Mouse (Mus musculus) lung, postnatal 4 days (tissue): Measurements from ENCODE around the gene Rabgap1l.

Experiments
- DNase-seq, 2 experiments: peaks; one replicate each; pipeline ENCODE4 v3.0.0; 2021

Gene Rabgap1l

DNA sequence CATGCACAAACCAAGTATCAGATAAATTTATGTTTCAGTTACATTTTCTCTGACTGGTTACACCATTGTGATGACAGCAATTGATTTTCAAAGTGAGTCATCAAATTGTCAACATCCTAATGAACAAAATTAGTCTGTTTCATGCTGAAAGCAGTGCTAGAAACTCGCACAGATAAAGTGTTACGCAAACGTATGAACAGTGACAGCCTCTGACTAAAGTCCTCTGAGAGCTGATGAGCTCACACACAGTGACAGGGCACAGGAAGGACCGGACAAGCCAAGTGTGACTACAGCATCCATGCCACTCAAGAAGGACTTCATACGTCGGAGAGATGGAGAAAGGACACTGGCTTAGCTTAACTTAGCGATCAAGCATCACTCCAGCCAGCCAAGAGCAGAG, 419.7 kb downstream of the Rabgap1l start:
- DNase-seq = no peak

- no peak for DNase-seq
Measured at GRCm38 (mm10) chr1:160371696-160372095, 421.3 kb downstream of the Rabgap1l start.

GRCm38 (mm10) chr1:160370552-160370951, 422.5 kb downstream of the Rabgap1l start:
- DNase-seq = peak; percentile 34 to 48

- DNase-seq = no peak
Measured at GRCm38 (mm10) chr1:160366615-160367014, 426.4 kb downstream of the Rabgap1l start.

DNA sequence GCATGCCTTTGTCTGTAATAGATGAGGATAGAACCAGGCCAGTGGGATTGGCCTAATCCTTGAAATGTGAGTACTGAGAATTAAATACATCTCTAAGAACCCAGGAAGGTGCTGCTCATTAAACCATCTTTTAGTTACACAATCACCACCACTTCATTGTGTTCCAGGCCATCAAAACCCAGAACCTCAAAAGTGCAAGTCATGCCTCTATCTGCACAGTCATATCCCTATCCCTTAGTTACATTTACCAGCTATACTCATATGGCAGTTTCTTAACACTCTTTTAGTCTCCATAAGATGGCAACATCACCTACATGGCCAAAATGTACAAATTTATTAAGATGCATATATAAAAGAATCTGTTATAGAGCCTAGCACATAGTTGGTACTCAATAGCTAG, 435.7 kb downstream of the Rabgap1l start:
- no peak for DNase-seq

DNA sequence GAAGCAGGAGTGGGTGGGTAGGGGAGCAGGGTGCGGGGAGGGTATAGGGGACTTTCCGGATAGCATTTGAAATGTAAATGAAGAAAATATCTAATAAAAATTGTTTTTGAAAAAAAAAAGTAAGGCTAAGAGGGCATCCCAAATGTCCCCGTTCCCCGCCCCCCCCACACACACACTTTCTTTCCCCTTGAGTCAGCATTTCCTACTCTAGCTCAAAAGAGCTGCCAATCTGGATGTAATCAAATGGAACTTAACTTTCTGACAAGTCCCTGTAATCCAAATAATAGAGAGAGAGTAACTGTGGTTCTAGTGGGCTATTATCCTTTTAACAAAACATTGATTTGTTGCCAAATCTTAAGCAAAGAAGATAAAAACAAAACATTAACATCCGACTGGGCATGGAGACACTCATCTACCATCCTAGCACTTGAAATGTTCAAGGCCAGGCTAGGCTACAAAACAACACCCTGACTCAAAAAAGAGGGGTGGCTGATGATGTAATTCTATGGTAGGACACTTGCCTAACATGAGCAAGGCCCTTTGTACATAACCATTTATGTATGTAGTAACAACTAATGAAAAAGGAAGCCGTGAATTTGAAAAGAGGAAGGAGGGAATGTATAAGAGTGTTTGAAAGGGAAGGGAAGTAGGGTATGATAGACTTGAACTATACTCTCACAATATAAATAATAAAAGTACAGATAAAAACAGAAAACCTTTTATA, 439.1 kb downstream of the Rabgap1l start:
- no peak for DNase-seq

DNA sequence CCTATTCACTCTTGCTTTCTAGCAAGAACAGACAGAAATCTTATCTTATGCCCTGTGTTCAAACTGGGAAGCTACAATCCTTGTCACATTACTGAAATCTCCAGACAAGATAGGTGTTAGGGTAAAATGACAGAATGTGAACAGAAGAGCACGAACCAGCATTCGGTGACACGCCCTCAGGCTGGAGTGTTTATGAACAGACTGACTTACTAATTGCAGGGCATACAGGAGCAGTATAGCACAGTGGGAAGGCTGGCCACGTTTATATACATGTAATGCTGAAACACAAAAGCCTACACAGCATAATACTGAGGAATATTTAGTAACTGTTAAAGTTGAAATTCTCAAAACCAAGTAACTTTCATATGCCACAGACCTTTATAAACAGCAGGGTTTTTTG, 440.7 kb downstream of the Rabgap1l start:
- no peak for DNase-seq

- DNase-seq = peak; percentile 33 to 41
Measured at GRCm38 (mm10) chr1:160351880-160352234, 441.2 kb downstream of the Rabgap1l start.

- no peak for DNase-seq
Measured at GRCm38 (mm10) chr1:160351146-160351879, 441.7 kb downstream of the Rabgap1l start.

- no peak for DNase-seq
Measured at GRCm38 (mm10) chr1:160340653-160341052, 452.4 kb downstream of the Rabgap1l start.

DNA sequence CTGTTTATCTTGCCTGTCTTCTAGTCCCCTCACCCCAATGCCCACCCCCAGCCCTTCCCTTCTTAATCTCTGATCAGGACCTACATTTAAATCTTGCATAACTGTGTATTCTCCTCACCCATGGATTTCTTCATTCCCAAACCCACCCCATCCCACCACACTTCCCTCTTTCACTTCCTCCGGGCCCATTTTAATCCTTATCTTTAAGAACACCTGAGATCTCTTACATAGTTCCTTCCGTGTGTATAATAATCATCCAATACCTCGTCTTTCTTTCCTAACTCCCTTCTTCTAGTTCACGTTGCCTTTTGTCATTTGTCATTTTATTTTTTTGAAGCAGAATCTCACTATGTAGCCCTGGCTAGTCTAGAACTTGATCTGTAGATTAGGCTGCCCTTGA, 453.6 kb downstream of the Rabgap1l start:
- DNase-seq = no peak

DNA sequence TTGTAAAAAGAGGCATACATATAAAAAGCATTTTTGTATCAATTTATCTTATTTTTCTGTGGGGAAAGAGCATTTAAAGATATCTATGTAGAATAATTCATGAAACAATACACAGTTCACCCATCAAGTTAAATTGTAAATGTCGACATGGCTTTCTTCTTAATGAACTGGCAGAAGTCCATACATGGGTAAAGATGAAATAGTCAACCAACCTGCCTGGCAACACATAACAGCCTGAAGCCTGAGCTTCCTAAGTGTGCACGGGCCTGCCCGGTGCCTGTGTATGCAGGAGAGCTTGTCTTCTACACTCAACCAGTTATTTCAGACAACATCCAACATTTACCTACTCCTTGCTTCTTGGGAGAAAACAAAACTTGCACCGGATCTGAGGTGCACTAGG, 458.2 kb downstream of the Rabgap1l start:
- no peak for DNase-seq

DNA sequence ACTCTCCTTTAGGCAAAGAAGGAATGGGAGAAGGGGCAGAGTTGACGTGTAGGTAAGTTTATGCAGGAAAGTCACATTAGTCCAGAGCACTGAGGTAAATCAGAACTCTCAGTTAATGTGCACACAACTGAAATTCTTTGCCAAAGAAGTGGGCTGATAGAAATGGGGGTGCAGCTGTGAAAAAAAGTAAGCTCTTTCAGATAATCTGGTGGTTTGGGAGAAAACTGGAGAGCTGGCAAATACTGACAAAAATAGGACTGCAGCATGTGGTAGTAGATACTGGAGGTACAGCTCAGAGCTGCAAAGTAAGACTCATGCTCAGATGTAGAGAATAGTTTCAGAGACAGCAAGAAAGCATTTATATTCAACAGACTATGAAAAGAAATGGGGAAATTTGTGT, 462.2 kb downstream of the Rabgap1l start:
- DNase-seq = no peak

- no peak for DNase-seq
Measured at GRCm38 (mm10) chr1:160330222-160330621, 462.8 kb downstream of the Rabgap1l start.

GRCm38 (mm10) chr1:160329788-160330187, 463.2 kb downstream of the Rabgap1l start:
- no peak for DNase-seq

DNA sequence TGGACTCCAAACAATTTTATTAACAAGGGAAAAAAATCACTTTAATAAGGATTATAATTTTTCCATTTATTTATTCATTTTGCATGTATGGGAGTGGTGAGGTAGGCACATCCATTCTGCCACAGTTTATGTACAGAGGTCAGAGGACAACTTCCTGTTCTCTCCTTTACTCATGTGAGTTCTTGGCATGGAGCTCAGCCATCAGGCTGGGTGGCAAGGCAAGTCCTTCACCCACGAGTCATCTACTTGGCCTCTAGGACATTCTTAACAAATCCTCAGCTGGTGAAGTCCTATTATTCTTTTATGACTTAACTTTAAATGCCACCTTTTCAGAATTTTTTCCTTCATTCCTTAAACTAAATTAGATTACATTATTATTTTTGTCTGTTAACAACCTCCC, 465.5 kb downstream of the Rabgap1l start:
- no peak for DNase-seq

- DNase-seq = no peak
Measured at GRCm38 (mm10) chr1:160325542-160325941, 467.5 kb downstream of the Rabgap1l start.

DNA sequence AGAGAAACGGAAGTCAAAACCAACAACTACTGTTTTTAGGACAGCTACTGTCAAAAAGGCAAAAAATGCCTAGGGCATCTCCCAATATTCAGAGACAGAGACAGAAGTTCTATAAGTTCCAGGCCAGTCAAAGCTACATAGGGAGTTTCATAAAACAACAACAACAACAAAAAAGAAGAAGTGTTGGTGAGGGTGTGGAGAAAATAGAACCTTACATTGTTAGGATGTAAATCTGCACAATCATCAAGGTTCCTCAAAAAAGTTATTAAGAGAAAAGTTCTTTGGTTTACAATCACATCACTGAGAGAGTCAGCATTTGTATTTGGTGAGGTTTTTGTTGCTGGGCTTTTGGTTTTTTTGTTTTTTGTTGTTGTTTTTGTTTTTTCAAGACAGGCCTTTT, 472.3 kb downstream of the Rabgap1l start:
- no peak for DNase-seq

- DNase-seq = no peak
Measured at GRCm38 (mm10) chr1:160318057-160318725, 474.8 kb downstream of the Rabgap1l start.

- no peak for DNase-seq
Measured at GRCm38 (mm10) chr1:160316239-160316638, 476.8 kb downstream of the Rabgap1l start.

GRCm38 (mm10) chr1:160312658-160313057, 480.4 kb downstream of the Rabgap1l start:
- DNase-seq = no peak

- DNase-seq = no peak
Measured at GRCm38 (mm10) chr1:160311861-160312260, 481.1 kb downstream of the Rabgap1l start.

DNA sequence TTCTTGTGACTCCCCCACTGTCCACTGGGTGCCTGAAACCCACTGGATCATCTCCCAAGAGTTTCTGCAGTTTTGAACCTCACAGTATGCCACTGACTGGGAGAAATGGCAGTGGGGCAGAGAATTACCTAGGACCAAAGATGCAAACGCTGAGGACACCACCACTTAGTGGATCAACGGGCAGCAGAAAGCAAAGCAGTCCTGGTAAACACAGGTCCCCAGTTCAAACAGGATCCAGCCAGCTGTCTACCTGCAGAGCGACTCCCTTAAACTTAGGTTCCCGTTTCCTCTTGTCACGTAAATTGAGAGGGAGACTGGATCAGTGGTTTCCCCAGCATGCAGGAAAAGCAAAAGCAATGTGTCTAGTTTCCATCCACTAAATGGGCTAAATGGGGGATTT, 483.1 kb downstream of the Rabgap1l start:
- no peak for DNase-seq

GRCm38 (mm10) chr1:160308996-160309395, 484.0 kb downstream of the Rabgap1l start:
- DNase-seq = peak; percentile 80 to 85
